Mouse (Mus musculus): ENCODE data around the gene Foxb1. TPM values are rescaled to one million over a fixed set of nuclear protein-coding genes. Genes with fewer than 3 reads are reported as not detected.

The Foxb1 gene
- polyA plus RNA-seq, 1 experiment from 2014 or later = 0.09 TPM

- 26% methylated on average over 4 of the region's 4 CpGs for WGBS
- no peaks in the 10 kb centered on the region for H3K9me3 ChIP-seq (ENCODE audit: low read length)
- no peak overlapping the region for H3K9ac ChIP-seq (replicated peaks; ENCODE audit: low read length)
- H3K4me1 ChIP-seq (ENCODE audit: insufficient read depth, low read length) = peaks cover 13% of the 10 kb centered on the region
- no peaks in the 10 kb centered on the region for H3K36me3 ChIP-seq (ENCODE audit: insufficient read depth, low read length)
- H3K4me2 ChIP-seq (replicated peaks; ENCODE audit: low read depth, low read length) = no peak overlapping the region
- no peak overlapping the region for H3K4me3 ChIP-seq (ENCODE audit: low read length)
- no peaks in the 10 kb centered on the region for H3K27me3 ChIP-seq (ENCODE audit: insufficient read depth, low read length)
- no peak overlapping the region for H3K27ac ChIP-seq (ENCODE audit: low read length)
- no peak for ATAC-seq (ENCODE audit: low FRiP score, low TSS enrichment)
These were observed 44.4 kb downstream of the Foxb1 start for GRCm38 (mm10) chr9:69716364-69716763.

DNA sequence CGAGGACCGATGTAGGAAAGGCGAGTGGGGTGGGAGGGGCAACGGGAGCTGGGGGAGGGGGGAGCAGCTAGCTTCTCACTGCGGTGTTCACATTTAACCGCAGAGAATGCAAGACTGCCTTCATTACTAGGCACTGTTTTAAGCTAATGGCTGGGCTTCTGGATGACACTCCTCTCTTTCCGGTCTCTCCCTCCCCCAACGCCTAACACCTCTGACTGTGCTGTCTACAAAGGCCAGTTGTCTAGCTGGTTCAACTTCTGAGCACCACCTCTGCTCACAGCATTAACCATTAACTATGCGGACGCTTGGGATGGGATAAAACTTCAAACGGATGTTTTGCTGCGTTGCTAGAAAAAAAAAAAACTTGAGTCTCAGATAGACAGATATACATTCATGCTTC is 45.3 kb downstream of the Foxb1 start:
- H3K27ac ChIP-seq (ENCODE audit: low read length) = no peak overlapping the region
- peak overlapping the region; percentile 14; the same call in 1 of the 2 replicates for H3K4me2 ChIP-seq (replicated peaks; ENCODE audit: low read depth, low read length)
- H3K9me3 ChIP-seq (ENCODE audit: low read length) = no peaks in the 10 kb centered on the region
- H3K4me3 ChIP-seq (ENCODE audit: low read length) = no peak overlapping the region
- H3K27me3 ChIP-seq (ENCODE audit: insufficient read depth, low read length) = no peaks in the 10 kb centered on the region
- no peak overlapping the region for H3K9ac ChIP-seq (replicated peaks; ENCODE audit: low read length)
- peak; percentile 67; the same call in 1 of the 2 replicates for ATAC-seq (ENCODE audit: low FRiP score, low TSS enrichment)
- H3K36me3 ChIP-seq (ENCODE audit: insufficient read depth, low read length) = no peaks in the 10 kb centered on the region
- 6% methylated on average over 12 of the region's 12 CpGs for WGBS
- peaks cover 13% of the 10 kb centered on the region for H3K4me1 ChIP-seq (ENCODE audit: insufficient read depth, low read length)

DNA sequence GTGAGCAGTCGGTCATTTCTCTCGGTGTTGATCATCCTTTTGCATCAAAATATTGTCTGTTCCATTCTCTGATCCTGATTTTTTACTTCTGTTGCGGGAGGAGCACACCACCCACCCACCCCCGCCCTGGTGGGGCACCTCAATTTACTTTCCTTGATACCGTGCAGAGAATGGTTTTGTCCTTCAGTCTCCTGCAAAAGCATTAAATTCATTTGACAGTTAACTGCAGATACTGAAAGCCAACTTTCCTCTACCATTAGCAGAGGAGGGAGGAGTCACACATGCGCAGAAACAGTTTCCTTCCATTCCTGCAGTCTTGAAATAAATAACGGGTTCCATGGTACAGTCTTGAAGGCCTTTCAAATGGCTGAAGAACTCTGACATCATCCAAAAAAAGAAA is 46.4 kb downstream of the Foxb1 start:
- Histone ChIP-seq H3K4me2 (replicated peaks; ENCODE audit: low read depth, low read length) (no peak overlapping the region), H3K27ac (ENCODE audit: low read length) (no peak overlapping the region), H3K4me3 (ENCODE audit: low read length) (no peak overlapping the region), H3K4me1 (ENCODE audit: insufficient read depth, low read length) (peaks cover 13% of the 10 kb centered on the region), H3K36me3 (ENCODE audit: insufficient read depth, low read length) (no peaks in the 10 kb centered on the region), H3K27me3 (ENCODE audit: insufficient read depth, low read length) (no peaks in the 10 kb centered on the region), H3K9me3 (ENCODE audit: low read length) (no peaks in the 10 kb centered on the region), H3K9ac (replicated peaks; ENCODE audit: low read length) (no peak overlapping the region)
- 57% methylated on average over 7 of the region's 7 CpGs for WGBS
- ATAC-seq (ENCODE audit: low FRiP score, low TSS enrichment) = no peak

DNA sequence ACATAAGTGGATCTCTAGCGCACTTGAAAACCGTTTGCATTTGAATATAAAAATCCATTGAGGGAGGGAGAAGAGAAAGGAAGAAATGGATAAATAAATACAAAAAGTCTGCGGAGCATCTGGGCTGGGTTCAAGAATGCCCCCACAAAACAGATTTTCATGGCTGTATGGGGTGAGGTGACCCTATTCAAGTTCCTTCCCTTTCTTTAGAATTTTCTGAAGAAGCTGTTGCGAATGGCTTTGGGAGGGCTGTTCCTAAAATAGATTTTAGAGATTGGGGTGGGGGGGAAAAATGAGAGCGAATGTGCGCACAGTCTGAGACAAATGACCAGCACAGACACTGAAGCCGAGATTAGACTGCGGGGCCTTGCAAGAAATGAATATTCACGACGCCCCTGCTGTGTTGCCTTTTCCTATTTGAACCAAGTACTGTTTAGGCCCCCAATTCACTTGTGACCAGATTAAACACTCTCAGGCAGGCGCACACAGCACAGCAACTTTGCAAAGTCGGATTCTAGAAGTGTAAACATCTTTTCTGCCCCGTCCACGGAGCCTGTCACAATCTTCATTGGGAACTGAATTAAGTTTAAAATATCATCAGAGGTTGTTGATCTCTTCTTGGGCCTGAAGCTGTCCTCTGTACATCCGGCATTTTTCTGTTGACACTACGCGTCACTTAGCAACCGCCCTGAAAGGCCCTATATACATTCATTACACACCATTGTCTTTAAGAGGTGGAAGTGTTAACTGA is 47.0 kb downstream of the Foxb1 start:
- no peaks in the 10 kb centered on the region for H3K27me3 ChIP-seq (ENCODE audit: insufficient read depth, low read length)
- no peaks in the 10 kb centered on the region for H3K9me3 ChIP-seq (ENCODE audit: low read length)
- no peak overlapping the region; the same call in 1 of the 2 replicates for H3K27ac ChIP-seq (ENCODE audit: low read length)
- no peak overlapping the region for H3K4me3 ChIP-seq (ENCODE audit: low read length)
- H3K36me3 ChIP-seq (ENCODE audit: insufficient read depth, low read length) = no peaks in the 10 kb centered on the region
- H3K4me1 ChIP-seq (ENCODE audit: insufficient read depth, low read length) = peaks cover 13% of the 10 kb centered on the region
- H3K4me2 ChIP-seq (replicated peaks; ENCODE audit: low read depth, low read length) = no peak overlapping the region
- 62% methylated on average over 18 of the region's 18 CpGs for WGBS
- no peak for ATAC-seq (ENCODE audit: low FRiP score, low TSS enrichment)
- H3K9ac ChIP-seq (replicated peaks; ENCODE audit: low read length) = no peak overlapping the region

DNA sequence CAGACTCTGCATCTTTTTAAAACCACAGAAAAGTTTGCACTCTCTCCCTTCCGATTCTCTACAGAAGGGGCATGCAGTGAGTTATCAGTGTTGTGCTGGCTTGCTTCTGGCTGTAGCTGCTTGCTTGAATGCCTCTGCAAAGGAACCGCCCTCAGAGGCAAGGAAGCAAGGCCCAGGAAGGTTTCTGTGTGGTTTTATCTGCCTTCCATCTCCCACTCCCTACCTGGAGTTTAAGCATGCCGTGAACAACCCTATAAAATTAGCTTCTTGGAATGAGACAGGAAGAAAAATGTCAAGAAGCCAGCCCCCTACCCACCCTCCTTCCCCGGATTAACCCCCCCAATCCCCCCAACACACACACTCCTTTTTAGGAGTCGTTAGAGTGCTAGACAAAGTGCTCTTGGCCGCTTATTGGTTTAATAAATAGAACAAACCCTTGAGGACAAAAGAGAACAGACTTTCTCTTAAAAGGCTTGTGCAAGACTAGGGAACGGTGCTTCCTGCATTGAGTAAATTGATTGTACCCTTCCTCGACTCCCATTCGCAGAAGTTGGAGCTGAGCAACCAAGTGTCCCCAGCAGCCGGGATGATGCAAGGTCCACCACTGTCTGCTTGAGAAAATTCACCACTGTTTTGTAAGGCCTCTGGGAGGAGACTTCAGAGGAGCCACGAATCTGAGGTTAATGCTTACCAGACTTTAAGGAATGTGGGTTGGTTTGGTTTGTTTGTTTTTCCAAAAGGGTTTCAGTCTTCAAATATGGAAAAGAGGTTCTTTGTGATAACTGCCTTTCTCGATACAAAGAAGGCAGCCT is 47.8 kb downstream of the Foxb1 start:
- WGBS = 36% methylated on average over 12 of the region's 12 CpGs
- H3K4me1 ChIP-seq (ENCODE audit: insufficient read depth, low read length) = peaks cover 13% of the 10 kb centered on the region
- H3K9me3 ChIP-seq (ENCODE audit: low read length) = no peaks in the 10 kb centered on the region
- H3K36me3 ChIP-seq (ENCODE audit: insufficient read depth, low read length) = no peaks in the 10 kb centered on the region
- H3K4me2 ChIP-seq (replicated peaks; ENCODE audit: low read depth, low read length) = 0 out of 2 replicates have a peak overlapping the region, but pooled peaks have one; percentile 2
- no peaks in the 10 kb centered on the region for H3K27me3 ChIP-seq (ENCODE audit: insufficient read depth, low read length)
- H3K27ac ChIP-seq (ENCODE audit: low read length) = peak overlapping the region; percentile 64
- H3K4me3 ChIP-seq (ENCODE audit: low read length) = no peak overlapping the region
- no peak overlapping the region; the same call in 1 of the 2 replicates for H3K9ac ChIP-seq (replicated peaks; ENCODE audit: low read length)
- ATAC-seq (ENCODE audit: low FRiP score, low TSS enrichment) = peak; percentile 39; the same call in 1 of the 2 replicates

Other genes with a start within 250 kb of the Foxb1 start
- 111 and 116 TPM in 2 replicates for gene Bnip2, start 228.5 kb upstream of the Foxb1 start, polyA plus RNA-seq (2015; fragmentation: Nextera tagmentation; extraction: Ambion mirVana)